Mouse (Mus musculus): ENCODE data around the gene Isy1. TPM values are rescaled to one million over a fixed set of nuclear protein-coding genes. Genes with fewer than 3 reads are reported as not detected.

The Isy1 gene
- total and polyA plus RNA-seq, 2 experiments = 5.6 to 18.6 TPM

GRCm38 (mm10) chr6:87779174-87780165 lies 59.1 kb downstream of the Isy1 start:
- Histone ChIP-seq H3K27me3 (ENCODE audit: control insufficient read depth, insufficient read depth, low read length) (no peaks in the 10 kb centered on the region), H3K79me2 (ENCODE audit: control insufficient read depth, insufficient read depth, low read length) (no peaks in the 10 kb centered on the region), H3K4me3 (ENCODE audit: insufficient read depth, low read depth, low read length) (no peak overlapping the region), H3K36me3 (ENCODE audit: control insufficient read depth, insufficient read depth, low read length) (no peaks in the 10 kb centered on the region), H3K27ac (replicated peaks; ENCODE audit: insufficient read depth, low read depth, low read length) (no peak overlapping the region), H3K9ac (ENCODE audit: low read depth, low read length) (no peak overlapping the region), H3K4me1 (ENCODE audit: control insufficient read depth, insufficient read depth, low read length) (no peaks in the 10 kb centered on the region)
- no peak for DNase-seq (ENCODE audit: extremely low read depth, low read depth, low spot score)
- WGBS = 90% methylated on average over 11 of the region's 11 CpGs
- peak; percentile 63 for TF ChIP-seq CTCF (IDR thresholded peaks at IDR 0.05; ENCODE audit: low read depth, low read length)
- TF ChIP-seq POLR2A (IDR thresholded peaks at IDR 0.05; ENCODE audit: extremely low read depth, insufficient read depth, low read length) = no peak

DNA sequence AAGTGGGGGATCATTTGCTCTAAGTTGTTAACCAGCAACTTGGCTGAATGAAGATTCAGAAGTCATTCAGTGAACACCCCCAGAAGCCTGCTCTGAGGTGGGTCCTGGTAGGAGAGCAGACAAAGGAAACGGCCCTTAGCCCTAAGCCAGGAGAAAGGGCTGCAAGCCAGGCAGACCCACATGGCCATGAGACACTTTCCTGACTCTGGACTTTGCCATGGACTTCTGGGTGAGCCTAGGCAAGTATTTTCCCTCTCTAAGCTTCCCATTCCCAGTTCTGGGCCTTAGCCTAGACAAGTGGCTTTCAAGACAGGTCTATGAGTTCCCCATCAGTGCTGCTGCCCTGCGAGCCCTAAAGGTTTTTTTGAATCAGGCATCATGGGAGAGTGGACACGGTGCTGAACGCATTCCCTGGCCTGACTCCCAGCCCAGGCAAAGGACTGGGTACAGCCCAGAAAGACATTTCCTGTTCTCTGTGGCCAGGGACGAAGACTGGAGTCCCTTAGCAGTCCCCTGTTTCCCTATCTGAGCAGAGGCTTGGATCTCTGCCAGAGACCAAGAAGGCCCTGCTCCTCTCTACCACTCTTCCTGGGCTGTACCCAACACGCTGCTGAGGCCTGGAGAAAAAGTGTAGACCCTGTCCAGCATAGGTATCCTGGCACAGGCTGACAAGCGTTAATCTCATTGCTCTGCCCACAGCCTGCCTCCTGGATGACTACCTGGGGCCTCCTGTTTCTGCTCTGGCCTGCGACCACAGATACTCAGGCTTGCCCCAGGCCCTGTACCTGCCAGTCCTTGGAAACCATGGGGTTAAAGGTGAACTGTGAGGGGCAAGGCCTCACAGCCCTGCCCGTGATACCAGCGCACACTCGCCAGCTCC lies 60.1 kb downstream of the Isy1 start:
- Histone ChIP-seq H3K27ac (replicated peaks; ENCODE audit: insufficient read depth, low read depth, low read length) (no peak overlapping the region), H3K27me3 (ENCODE audit: control insufficient read depth, insufficient read depth, low read length) (no peaks in the 10 kb centered on the region), H3K79me2 (ENCODE audit: control insufficient read depth, insufficient read depth, low read length) (no peaks in the 10 kb centered on the region), H3K9ac (ENCODE audit: low read depth, low read length) (no peak overlapping the region), H3K36me3 (ENCODE audit: control insufficient read depth, insufficient read depth, low read length) (no peaks in the 10 kb centered on the region), H3K4me1 (ENCODE audit: control insufficient read depth, insufficient read depth, low read length) (no peaks in the 10 kb centered on the region), H3K4me3 (ENCODE audit: insufficient read depth, low read depth, low read length) (no peak overlapping the region)
- TF ChIP-seq CTCF (IDR thresholded peaks at IDR 0.05; ENCODE audit: low read depth, low read length) (no peak), POLR2A (IDR thresholded peaks at IDR 0.05; ENCODE audit: extremely low read depth, insufficient read depth, low read length) (no peak)
- WGBS = 69% methylated on average over 11 of the region's 11 CpGs
- no peak for DNase-seq (ENCODE audit: extremely low read depth, low read depth, low spot score)

DNA sequence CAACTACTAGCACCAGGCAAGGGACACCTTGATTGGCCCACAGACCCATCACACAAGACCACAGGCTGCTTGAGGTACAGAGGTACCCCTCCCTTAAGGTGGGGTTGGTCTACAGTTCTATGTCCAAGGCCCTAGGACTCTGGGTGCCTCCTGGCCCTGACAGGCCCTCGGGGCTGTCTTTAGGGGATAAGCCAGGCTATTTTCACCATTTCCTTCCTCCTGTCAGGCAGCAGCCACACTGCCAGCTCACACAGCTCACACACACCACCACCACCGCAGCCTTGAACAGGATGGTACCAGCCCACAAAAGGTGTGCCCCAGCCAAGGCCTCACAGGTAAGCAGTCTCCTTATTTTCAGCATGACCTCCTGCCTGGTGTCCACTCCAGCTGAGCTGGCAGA lies 60.8 kb downstream of the Isy1 start, which contains the start of gene Gp9:
Gene Gp9, plus strand, starts transcription at position 231 of the 400 bp plus-strand sequence.
- DNase-seq (ENCODE audit: extremely low read depth, low read depth, low spot score) = no peak
- H3K4me1 ChIP-seq (ENCODE audit: control insufficient read depth, insufficient read depth, low read length) = no peaks in the 10 kb centered on the region
- 71% methylated on average over 2 of the region's 2 CpGs for WGBS
- H3K27ac ChIP-seq (replicated peaks; ENCODE audit: insufficient read depth, low read depth, low read length) = no peak within 1 kb of the TSS
- H3K79me2 ChIP-seq (ENCODE audit: control insufficient read depth, insufficient read depth, low read length) = no peaks in the 10 kb centered on the region
- no peaks in the 10 kb centered on the region for H3K27me3 ChIP-seq (ENCODE audit: control insufficient read depth, insufficient read depth, low read length)
- no peak within 1 kb of the TSS for H3K9ac ChIP-seq (ENCODE audit: low read depth, low read length)
- H3K4me3 ChIP-seq (ENCODE audit: insufficient read depth, low read depth, low read length) = no peak within 1 kb of the TSS
- TF ChIP-seq POLR2A (IDR thresholded peaks at IDR 0.05; ENCODE audit: extremely low read depth, insufficient read depth, low read length) (no peak), CTCF (IDR thresholded peaks at IDR 0.05; ENCODE audit: low read depth, low read length) (no peak)
- H3K36me3 ChIP-seq (ENCODE audit: control insufficient read depth, insufficient read depth, low read length) = no peaks in the 10 kb centered on the region

- no peaks in the 10 kb centered on the region for H3K27me3 ChIP-seq (ENCODE audit: control insufficient read depth, insufficient read depth, low read length)
- 80% methylated on average over 1 of the region's 1 CpGs for WGBS
- H3K4me1 ChIP-seq (ENCODE audit: control insufficient read depth, insufficient read depth, low read length) = no peaks in the 10 kb centered on the region
- DNase-seq (ENCODE audit: extremely low read depth, low read depth, low spot score) = no peak
- no peak overlapping the region for H3K4me3 ChIP-seq (ENCODE audit: insufficient read depth, low read depth, low read length)
- H3K36me3 ChIP-seq (ENCODE audit: control insufficient read depth, insufficient read depth, low read length) = no peaks in the 10 kb centered on the region
- TF ChIP-seq CTCF (IDR thresholded peaks at IDR 0.05; ENCODE audit: low read depth, low read length) (no peak), POLR2A (IDR thresholded peaks at IDR 0.05; ENCODE audit: extremely low read depth, insufficient read depth, low read length) (no peak)
- no peak overlapping the region for H3K9ac ChIP-seq (ENCODE audit: low read depth, low read length)
- H3K79me2 ChIP-seq (ENCODE audit: control insufficient read depth, insufficient read depth, low read length) = no peaks in the 10 kb centered on the region
- H3K27ac ChIP-seq (replicated peaks; ENCODE audit: insufficient read depth, low read depth, low read length) = no peak overlapping the region
Observed at GRCm38 (mm10) chr6:87776663-87777062, 61.9 kb downstream of the Isy1 start.

DNA sequence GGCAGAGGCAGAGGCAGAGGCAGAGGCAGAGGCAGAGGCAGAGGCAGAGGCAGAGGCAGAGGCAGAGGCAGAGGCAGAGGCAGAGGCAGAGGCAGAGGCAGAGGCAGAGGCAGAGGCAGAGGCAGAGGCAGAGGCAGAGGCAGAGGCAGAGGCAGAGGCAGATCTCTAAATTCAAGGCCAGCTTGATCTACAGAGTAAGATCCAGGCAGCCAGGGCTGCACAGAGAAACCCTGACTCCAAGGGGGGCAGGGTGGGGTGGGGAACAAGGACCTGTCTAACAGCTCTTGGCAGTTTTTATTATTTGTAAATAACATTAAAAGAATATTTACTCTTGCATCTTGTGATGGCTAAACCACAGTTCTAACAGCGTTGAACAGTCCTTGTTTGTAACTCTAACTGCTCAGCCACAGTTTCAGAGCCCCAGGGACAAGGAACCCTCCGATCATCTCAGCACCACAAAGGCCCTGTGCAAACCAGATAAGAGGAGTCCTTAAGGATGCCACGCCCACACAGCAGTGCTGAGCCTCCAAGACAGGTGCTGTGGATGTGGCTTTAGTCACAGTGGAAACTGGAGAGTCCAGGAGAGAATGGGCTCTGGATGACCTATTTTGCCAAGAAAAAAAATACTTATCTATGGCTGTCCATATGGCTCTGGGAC lies 62.9 kb downstream of the Isy1 start:
- Histone ChIP-seq H3K27ac (replicated peaks; ENCODE audit: insufficient read depth, low read depth, low read length) (no peak overlapping the region), H3K79me2 (ENCODE audit: control insufficient read depth, insufficient read depth, low read length) (no peaks in the 10 kb centered on the region), H3K9ac (ENCODE audit: low read depth, low read length) (no peak overlapping the region), H3K4me1 (ENCODE audit: control insufficient read depth, insufficient read depth, low read length) (no peaks in the 10 kb centered on the region), H3K27me3 (ENCODE audit: control insufficient read depth, insufficient read depth, low read length) (no peaks in the 10 kb centered on the region), H3K4me3 (ENCODE audit: insufficient read depth, low read depth, low read length) (no peak overlapping the region), H3K36me3 (ENCODE audit: control insufficient read depth, insufficient read depth, low read length) (no peaks in the 10 kb centered on the region)
- DNase-seq (ENCODE audit: extremely low read depth, low read depth, low spot score) = no peak
- TF ChIP-seq POLR2A (IDR thresholded peaks at IDR 0.05; ENCODE audit: extremely low read depth, insufficient read depth, low read length) (no peak), CTCF (IDR thresholded peaks at IDR 0.05; ENCODE audit: low read depth, low read length) (no peak)
- 72% methylated on average over 3 of the region's 3 CpGs for WGBS

Data from liver, adult 2 months (tissue).